Mouse (Mus musculus) hindbrain, embryonic 14.5 days (tissue): ENCODE measurements around the gene Ptk6. TPM values are rescaled to one million over a fixed set of nuclear protein-coding genes. Genes with fewer than 3 reads are reported as not detected.

Source experiments
- ATAC-seq: fragments of 200-750 bp; cut with Nextera tagmentation; 2 replicates; pipeline ENCODE4 v1.8.0; 2017; ENCODE audit warnings: moderate number of reproducible peaks, mild to moderate bottlenecking, moderate TSS enrichment, moderate library complexity; ENCODE audit not compliant: low FRiP score
- DNase-seq: peaks from one replicate; pipeline ENCODE4 v3.0.0-alpha.2; 2015; ENCODE audit warnings: low spot score
- H3K27ac ChIP-seq: fragments of 300-500 bp; sonication (generic); 2 replicates; pipeline ENCODE4 v1.5.1; 2014; ENCODE audit warnings: mild to moderate bottlenecking, moderate library complexity
- H3K27me3 ChIP-seq: fragments of 300-500 bp; sonication (generic); 2 replicates; pipeline ENCODE4 v1.6.1; 2014; ENCODE audit warnings: mild to moderate bottlenecking, low read length, mixed read lengths; ENCODE audit not compliant: control insufficient read depth, insufficient read depth
- H3K36me3 ChIP-seq: fragments of 300-500 bp; sonication (generic); replicated peaks from 2 replicates; pipeline ENCODE4 v1.6.1; 2014; ENCODE audit not compliant: control insufficient read depth, insufficient read depth
- H3K4me1 ChIP-seq: fragments of 300-500 bp; sonication (generic); replicated peaks from 2 replicates; pipeline ENCODE4 v1.6.1; 2014; ENCODE audit warnings: antibody characterized with exemption, low read length, mixed read lengths; ENCODE audit not compliant: control insufficient read depth, insufficient read depth
- H3K4me2 ChIP-seq: fragments of 300-500 bp; sonication (generic); replicated peaks from 2 replicates; pipeline ENCODE4 v1.6.1; 2014; ENCODE audit warnings: mild to moderate bottlenecking, moderate library complexity
- H3K4me3 ChIP-seq: fragments of 300-500 bp; sonication (generic); replicated peaks from 2 replicates; pipeline ENCODE4 v1.5.1; 2014; ENCODE audit warnings: mild to moderate bottlenecking, low read length
- H3K9ac ChIP-seq: fragments of 300-500 bp; sonication (generic); 2 replicates; pipeline ENCODE4 v1.6.1; 2014
- H3K9me3 ChIP-seq: fragments of 300-500 bp; sonication (generic); 2 replicates; pipeline ENCODE4 v1.6.1; 2016; ENCODE audit warnings: low read length; ENCODE audit not compliant: control insufficient read depth
- WGBS: fragments of 180-500 bp; shearing (Covaris S2); extraction: QIAGEN DNeasy Blood & Tissue Kit; methylation state at CpG from one replicate; pipeline ENCODE4 v1.1.7; 2014; 5-methylcytosine and 5-hydroxymethylcytosine counted together
- polyA plus RNA-seq: library from polyadenylated mRNA; unstranded; fragments of >200 nt; fragmentation: Nextera tagmentation; extraction: Ambion mirVana; gene quantifications from 2 replicates; pipeline ENCODE4 v1.2.1, GENCODE M21; 2014

Gene Ptk6
- polyA plus RNA-seq, 1 experiment from 2014 or later = not detected

DNA sequence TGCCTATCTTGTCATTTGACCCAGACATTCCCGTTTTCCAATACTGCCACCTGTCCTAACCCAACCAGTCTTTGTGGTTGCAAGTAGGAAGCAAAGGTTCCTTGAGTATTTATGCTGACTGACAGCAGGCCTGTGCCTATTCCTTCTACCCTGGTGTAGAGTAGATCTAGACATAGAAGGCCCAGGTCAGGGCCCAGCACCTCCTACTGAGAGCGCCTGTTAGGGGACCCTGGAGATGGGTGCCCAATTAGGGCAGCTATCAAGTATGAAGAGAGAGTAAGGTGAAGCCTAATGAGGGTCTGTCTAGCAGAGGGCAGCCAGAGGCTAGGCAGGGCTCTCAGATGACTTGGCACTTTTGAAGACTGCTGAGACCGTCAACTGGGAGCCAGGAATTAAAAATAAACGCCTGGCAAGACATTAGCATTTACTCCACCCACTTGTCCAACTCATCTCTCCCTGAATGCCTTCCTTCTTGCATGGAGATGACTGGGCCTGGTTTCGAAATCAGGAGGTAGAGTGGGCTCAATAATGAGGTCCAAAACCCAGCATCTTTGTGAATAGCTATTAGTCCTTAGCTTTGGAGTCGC lies 44.8 kb downstream of the Ptk6 start:
- Histone ChIP-seq H3K4me1 (peaks cover 44% of the 10 kb centered on the region), H3K27ac (peak overlapping the region; percentile 88), H3K9me3 (no peaks in the 10 kb centered on the region), H3K4me3 (no peak overlapping the region), H3K27me3 (no peaks in the 10 kb centered on the region), H3K4me2 (peak overlapping the region; percentile 76), H3K9ac (no peak overlapping the region), H3K36me3 (peaks cover under 1% of the 10 kb centered on the region; the same call in 1 of the 2 replicates)
- DNase-seq (no peak), ATAC-seq (no peak)
- WGBS = 74% methylated on average over 6 of the region's 6 CpGs

DNA sequence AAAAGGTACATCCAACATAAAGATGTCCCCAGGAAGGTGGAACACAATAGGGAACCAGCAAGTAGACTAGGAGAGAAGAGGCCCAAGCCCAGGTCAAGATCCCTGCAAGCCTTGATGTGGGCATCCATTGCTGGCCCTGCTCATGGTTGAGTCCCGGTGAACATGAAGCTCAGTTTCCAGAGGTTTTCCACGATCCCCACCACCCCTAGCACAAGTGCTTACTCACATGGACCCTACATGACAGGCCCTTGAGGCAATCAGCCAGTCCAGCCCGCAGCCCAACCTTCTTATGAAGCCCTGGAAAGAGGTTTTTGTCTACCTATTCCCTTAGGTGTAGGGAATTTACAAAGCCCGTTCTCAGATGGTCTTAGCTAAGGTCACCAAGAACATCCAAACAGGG lies 45.4 kb downstream of the Ptk6 start:
- WGBS = 80% methylated on average over 4 of the region's 4 CpGs
- Histone ChIP-seq H3K9me3 (no peaks in the 10 kb centered on the region), H3K27me3 (no peaks in the 10 kb centered on the region), H3K36me3 (peaks cover 7% of the 10 kb centered on the region; the same call in 1 of the 2 replicates), H3K4me1 (peaks cover 44% of the 10 kb centered on the region), H3K4me3 (peak overlapping the region; percentile 43), H3K4me2 (peak overlapping the region; percentile 76), H3K9ac (peak overlapping the region; percentile 71), H3K27ac (peak overlapping the region; percentile 88)
- ATAC-seq (no peak), DNase-seq (no peak)

DNA sequence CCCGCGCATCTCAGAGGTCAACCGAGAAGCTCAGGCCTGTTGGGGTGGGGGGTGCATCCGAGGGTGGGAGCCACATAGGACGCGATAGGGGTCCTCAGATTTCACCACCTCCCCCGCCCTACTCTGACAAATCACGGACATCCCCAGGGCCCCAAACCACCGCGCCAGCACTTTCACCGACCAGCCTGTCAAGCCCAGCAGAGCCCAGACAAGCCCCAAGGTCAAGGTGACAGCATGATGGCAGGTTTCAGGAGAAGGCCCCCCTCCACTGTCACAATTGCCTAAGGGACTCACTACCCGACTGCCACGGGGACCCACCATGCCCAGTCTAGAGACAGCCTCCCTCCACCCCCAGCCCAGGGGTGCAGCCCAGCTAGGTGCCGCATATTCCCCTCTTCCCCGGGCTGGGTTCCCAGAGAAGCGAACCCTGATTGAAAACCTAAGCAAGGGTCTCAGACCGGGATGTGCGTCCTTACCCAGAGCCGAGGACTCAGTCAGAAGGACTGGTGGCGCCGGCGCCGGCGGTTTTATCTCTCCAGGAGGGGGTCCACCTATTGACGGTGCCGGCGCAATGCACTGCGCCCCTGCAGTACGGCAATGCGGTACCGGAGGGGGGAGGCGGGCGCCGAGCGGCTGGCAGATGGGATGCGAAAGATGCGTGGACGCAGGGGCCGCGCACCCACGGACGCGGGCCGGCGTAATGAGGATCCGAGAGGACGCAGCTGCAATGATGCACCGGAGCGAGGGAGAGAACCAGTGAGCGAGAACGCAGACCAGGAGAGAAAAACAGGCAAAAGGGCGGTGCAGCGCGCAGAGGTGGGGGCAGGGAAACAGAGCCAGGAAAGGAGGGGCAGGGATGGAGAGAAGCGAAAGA lies 46.1 kb downstream of the Ptk6 start, which contains the start of gene Eef1a2:
Gene Eef1a2 (minus strand): TSS at position 767 of the 874 bp plus-strand sequence.
- WGBS = 3% methylated on average over 55 of the region's 55 CpGs
- H3K27me3 ChIP-seq = no peaks in the 10 kb centered on the region
- peak within 1 kb of the TSS; percentile 88 for H3K27ac ChIP-seq
- peak within 1 kb of the TSS; percentile 43 for H3K4me3 ChIP-seq
- H3K9ac ChIP-seq = peak within 1 kb of the TSS; percentile 71
- H3K9me3 ChIP-seq = no peaks in the 10 kb centered on the region
- ATAC-seq (peak; percentile 81), DNase-seq (peak; percentile 75)
- peak within 1 kb of the TSS; percentile 76 for H3K4me2 ChIP-seq
- H3K4me1 ChIP-seq = peaks cover 44% of the 10 kb centered on the region
- peaks cover 8% of the 10 kb centered on the region; the same call in 1 of the 2 replicates for H3K36me3 ChIP-seq

DNA sequence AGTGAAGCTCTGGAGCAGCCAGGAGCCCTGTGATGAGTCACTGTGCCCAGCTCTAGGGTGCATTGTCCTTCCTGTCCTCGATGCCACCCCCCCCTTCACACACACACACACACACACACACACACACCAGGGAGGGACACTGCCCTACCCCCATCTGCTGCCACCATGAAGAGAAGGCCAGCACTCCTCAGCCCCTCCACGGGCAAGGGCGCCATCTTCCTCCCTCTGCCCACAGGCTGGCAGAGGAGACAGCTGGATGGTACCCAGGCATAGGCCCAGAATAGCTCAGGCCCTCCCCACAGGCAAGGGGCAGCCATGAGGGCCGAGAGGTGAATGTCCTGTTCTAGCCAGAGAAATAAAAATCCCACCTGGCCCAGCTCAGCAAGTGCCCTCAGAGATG lies 46.8 kb downstream of the Ptk6 start:
- Histone ChIP-seq H3K4me2 (peak overlapping the region; percentile 76), H3K9ac (peak overlapping the region; percentile 71), H3K27me3 (no peaks in the 10 kb centered on the region), H3K36me3 (peaks cover 11% of the 10 kb centered on the region), H3K9me3 (no peaks in the 10 kb centered on the region), H3K4me1 (peaks cover 44% of the 10 kb centered on the region), H3K4me3 (peak overlapping the region; percentile 43), H3K27ac (peak overlapping the region; percentile 88)
- DNase-seq (no peak), ATAC-seq (0 out of 2 replicates have a peak, but pooled peaks have one; percentile 15)
- 56% methylated on average over 4 of the region's 4 CpGs for WGBS

DNA sequence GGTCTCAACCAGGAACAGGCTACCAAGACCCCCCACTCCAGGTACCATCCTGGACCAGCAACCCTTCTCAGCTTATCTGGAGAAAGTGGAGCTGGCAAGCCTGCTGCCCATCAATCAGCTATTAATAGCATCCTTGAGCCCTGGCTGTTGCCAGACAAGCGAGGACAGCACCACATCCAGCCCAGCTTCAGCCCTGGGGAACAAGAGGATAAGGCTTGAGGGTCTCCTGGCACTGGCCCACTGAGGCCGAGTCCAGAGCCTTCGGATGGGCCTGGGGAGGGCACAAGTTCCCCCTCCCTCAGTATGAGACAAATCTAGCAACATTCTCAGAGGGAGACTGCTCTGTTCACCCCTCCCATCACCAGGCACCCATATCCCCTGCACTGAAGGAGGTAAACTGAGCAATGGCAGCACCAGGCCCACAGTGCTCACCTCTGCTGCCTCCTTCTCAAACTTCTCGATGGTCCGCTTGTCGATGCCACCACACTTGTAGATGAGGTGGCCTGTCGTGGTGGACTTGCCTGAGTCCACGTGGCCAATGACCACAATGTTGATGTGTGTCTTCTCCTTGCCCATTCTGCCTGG lies 47.7 kb downstream of the Ptk6 start:
- H3K27me3 ChIP-seq = no peaks in the 10 kb centered on the region
- peaks cover 39% of the 10 kb centered on the region for H3K4me1 ChIP-seq
- peaks cover 18% of the 10 kb centered on the region for H3K36me3 ChIP-seq
- 80% methylated on average over 8 of the region's 8 CpGs for WGBS
- no peak overlapping the region for H3K27ac ChIP-seq
- peak overlapping the region; percentile 21; the same call in 1 of the 2 replicates for H3K9ac ChIP-seq
- H3K9me3 ChIP-seq = no peaks in the 10 kb centered on the region
- H3K4me2 ChIP-seq = peak overlapping the region; percentile 76
- 0 out of 2 replicates have a peak overlapping the region, but pooled peaks have one; percentile 43 for H3K4me3 ChIP-seq
- ATAC-seq = no peak
- no peak for DNase-seq

DNA sequence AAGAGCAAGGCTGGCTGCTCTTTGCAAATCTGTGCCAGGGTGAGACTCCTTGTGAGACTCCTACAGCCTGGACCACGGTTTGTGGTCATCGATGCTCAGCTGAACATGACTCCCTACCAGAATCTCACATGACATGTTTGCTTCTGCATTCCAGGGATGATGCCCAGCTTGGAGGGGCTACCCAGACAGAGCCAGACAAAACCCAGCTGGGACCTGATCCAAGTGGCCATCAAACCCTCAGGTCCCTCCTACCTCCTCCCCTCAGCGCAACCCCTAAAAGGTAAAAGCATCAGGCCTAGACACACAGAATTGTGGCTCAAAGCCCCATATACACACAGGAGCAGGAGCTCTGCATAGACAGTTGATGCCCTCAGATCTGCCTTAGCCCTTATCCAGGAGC lies 48.2 kb downstream of the Ptk6 start:
- Histone ChIP-seq H3K27me3 (peaks cover 4% of the 10 kb centered on the region; the same call in 1 of the 2 replicates), H3K9me3 (no peaks in the 10 kb centered on the region), H3K27ac (no peak overlapping the region), H3K4me1 (peaks cover 33% of the 10 kb centered on the region), H3K9ac (no peak overlapping the region), H3K4me3 (no peak overlapping the region), H3K36me3 (peaks cover 24% of the 10 kb centered on the region), H3K4me2 (peak overlapping the region; percentile 76)
- ATAC-seq (no peak), DNase-seq (no peak)
- 95% methylated on average over 3 of the region's 3 CpGs for WGBS

DNA sequence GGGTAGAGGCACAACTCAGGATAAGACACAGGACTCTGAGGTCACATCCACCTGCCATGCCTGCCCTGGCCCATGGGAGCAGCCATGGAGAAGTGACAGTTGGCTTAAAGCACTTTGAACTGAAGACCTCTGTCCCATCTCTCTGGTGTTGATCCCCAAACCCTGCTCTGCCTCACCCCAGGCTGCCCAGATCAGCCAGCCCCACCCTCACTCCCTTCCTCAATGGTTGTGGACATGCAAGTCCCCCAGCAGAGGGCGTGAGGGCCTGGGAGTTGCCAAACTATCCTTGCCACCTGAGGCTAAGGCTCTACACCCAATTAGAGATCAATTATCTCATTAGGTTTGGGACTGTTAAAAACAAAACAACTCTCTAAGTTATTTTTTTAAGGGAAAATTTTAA lies 48.8 kb downstream of the Ptk6 start:
- DNase-seq (no peak), ATAC-seq (no peak)
- Histone ChIP-seq H3K4me2 (no peak overlapping the region), H3K27ac (no peak overlapping the region), H3K27me3 (peaks cover 4% of the 10 kb centered on the region; the same call in 1 of the 2 replicates), H3K4me1 (peaks cover 28% of the 10 kb centered on the region), H3K4me3 (no peak overlapping the region), H3K36me3 (peaks cover 29% of the 10 kb centered on the region), H3K9ac (no peak overlapping the region), H3K9me3 (no peaks in the 10 kb centered on the region)
- WGBS = 6% methylated on average over 1 of the region's 1 CpGs

DNA sequence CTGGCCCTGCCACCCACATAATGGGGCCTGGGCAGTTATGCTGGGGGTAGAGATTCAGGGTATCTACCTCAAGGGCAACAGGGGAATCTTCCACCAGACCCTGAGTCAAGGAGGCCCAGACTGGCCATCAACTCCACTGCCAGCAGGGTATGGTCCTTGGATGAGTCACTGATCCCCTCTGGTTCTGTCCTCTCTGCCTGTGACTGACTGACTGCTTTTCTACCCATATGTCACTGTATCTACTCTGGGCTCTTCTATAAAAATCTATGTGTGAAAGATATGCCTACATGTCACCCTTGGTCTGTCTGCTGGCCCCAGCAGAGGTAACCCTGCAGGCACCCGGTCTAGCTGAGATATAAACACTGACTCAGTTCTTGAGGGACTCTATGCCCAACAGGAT lies 49.5 kb downstream of the Ptk6 start:
- WGBS = 96% methylated on average over 1 of the region's 1 CpGs
- DNase-seq (no peak), ATAC-seq (no peak)
- H3K27me3 ChIP-seq = peaks cover 4% of the 10 kb centered on the region; the same call in 1 of the 2 replicates
- H3K9me3 ChIP-seq = no peaks in the 10 kb centered on the region
- no peak overlapping the region for H3K4me2 ChIP-seq
- no peak overlapping the region for H3K4me3 ChIP-seq
- peaks cover 34% of the 10 kb centered on the region for H3K36me3 ChIP-seq
- no peak overlapping the region for H3K27ac ChIP-seq
- peaks cover 35% of the 10 kb centered on the region for H3K4me1 ChIP-seq
- H3K9ac ChIP-seq = no peak overlapping the region

DNA sequence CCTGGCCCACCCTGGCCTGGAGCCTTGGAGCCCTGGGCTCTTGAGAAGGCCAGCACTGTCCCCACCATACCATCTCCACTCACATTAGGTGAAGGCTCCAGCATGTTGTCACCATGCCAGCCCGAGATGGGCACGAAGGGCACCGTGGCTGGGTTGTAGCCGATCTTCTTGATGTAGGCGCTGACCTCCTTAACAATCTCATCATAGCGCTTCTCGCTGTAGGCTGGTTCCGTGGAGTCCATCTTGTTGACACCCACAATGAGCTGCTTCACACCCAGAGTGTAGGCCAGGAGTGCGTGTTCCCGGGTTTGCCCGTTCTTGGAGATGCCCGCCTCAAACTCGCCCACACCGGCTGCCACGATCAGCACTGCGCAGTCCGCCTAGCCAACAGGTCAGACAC lies 49.9 kb downstream of the Ptk6 start:
- Histone ChIP-seq H3K4me3 (no peak overlapping the region), H3K27ac (no peak overlapping the region), H3K9me3 (no peaks in the 10 kb centered on the region), H3K4me2 (no peak overlapping the region), H3K27me3 (peaks cover 4% of the 10 kb centered on the region; the same call in 1 of the 2 replicates), H3K36me3 (peaks cover 35% of the 10 kb centered on the region), H3K4me1 (peaks cover 37% of the 10 kb centered on the region), H3K9ac (no peak overlapping the region)
- ATAC-seq (no peak), DNase-seq (no peak)
- WGBS = 95% methylated on average over 17 of the region's 17 CpGs
